Mouse (Mus musculus) macrophage (primary cell): ENCODE data around the gene Cnga1. TPM values are rescaled to one million over a fixed set of nuclear protein-coding genes. Genes with fewer than 3 reads are reported as not detected.

Experiments used
- polyA plus RNA-seq: library from polyadenylated mRNA; stranded (reverse); fragments of 250-400 nt; gene quantifications from 3 replicates; pipeline ENCODE4 v1.2.4, GENCODE M21; 2018; ENCODE audit warnings: inconsistent platforms

Gene Cnga1
- polyA plus RNA-seq, 1 experiment from 2014 or later, result not detected

Other genes starting within 250 kb of the Cnga1 start
- not detected in 3 replicates for gene Corin, start 139.8 kb downstream of the Cnga1 start, polyA plus RNA-seq
- gene Nfxl1, start 84.6 kb downstream of the Cnga1 start, polyA plus RNA-seq, result 25.2 to 83.5 TPM (median 75.2 TPM) in 3 replicates
- not detected in 3 replicates for gene Zar1, start 63.0 kb downstream of the Cnga1 start, polyA plus RNA-seq
- gene Gm5868, start 56.7 kb downstream of the Cnga1 start, polyA plus RNA-seq, result not detected in 3 replicates
- gene Nipal1, start 3.5 kb upstream of the Cnga1 start, polyA plus RNA-seq, result not detected in 3 replicates
- gene Txk, start 108.5 kb upstream of the Cnga1 start, polyA plus RNA-seq, result 0.06 to 0.37 TPM (median 0.27 TPM) in 3 replicates
- 53.1 to 81.3 TPM (median 56.1 TPM) in 3 replicates for gene Tec, start 224.2 kb upstream of the Cnga1 start, polyA plus RNA-seq